Mouse (Mus musculus) embryonic facial prominence, embryonic 12.5 days (tissue): ENCODE measurements at regions not wholly inside any gene's neighbourhood (a gene's known extent, or its start where the extent isn't known, plus 50 kb on each side); places are given as distances from the start of the nearest gene placed in this dataset.

Experiments used
- ATAC-seq: fragments of 200-750 bp; cut with Nextera tagmentation; 2 replicates; pipeline ENCODE4 v1.8.0; 2017; ENCODE audit not compliant: insufficient number of reproducible peaks, insufficient read depth, low FRiP score, low TSS enrichment
- H3K27ac ChIP-seq: fragments of 300-500 bp; sonication (generic); 2 replicates; pipeline ENCODE4 v1.5.1; 2016; ENCODE audit warnings: mild to moderate bottlenecking
- H3K27me3 ChIP-seq: fragments of 300-500 bp; sonication (generic); 2 replicates; pipeline ENCODE4 v1.6.1; 2016; ENCODE audit warnings: mild to moderate bottlenecking, moderate library complexity
- H3K36me3 ChIP-seq: fragments of 300-500 bp; sonication (generic); 2 replicates; pipeline ENCODE4 v1.6.1; 2016; ENCODE audit warnings: mild to moderate bottlenecking
- H3K4me1 ChIP-seq: fragments of 300-500 bp; sonication (generic); 2 replicates; pipeline ENCODE4 v1.6.1; 2016
- H3K4me2 ChIP-seq: fragments of 300-500 bp; sonication (generic); replicated peaks from 2 replicates; pipeline ENCODE4 v1.6.1; 2016; ENCODE audit warnings: mild to moderate bottlenecking, moderate library complexity
- H3K4me3 ChIP-seq: fragments of 300-500 bp; sonication (generic); 2 replicates; pipeline ENCODE4 v1.5.1; 2016; ENCODE audit warnings: mild to moderate bottlenecking
- H3K9ac ChIP-seq: fragments of 300-500 bp; sonication (generic); 2 replicates; pipeline ENCODE4 v1.6.1; 2016; ENCODE audit warnings: mild to moderate bottlenecking, moderate library complexity
- H3K9me3 ChIP-seq: fragments of 300-500 bp; sonication (generic); 2 replicates; pipeline ENCODE4 v1.6.1; 2016; ENCODE audit warnings: mild to moderate bottlenecking, moderate library complexity
- WGBS: fragments of 180-500 bp; shearing (Covaris S2); methylation state at CpG from one replicate; pipeline ENCODE4 v1.1.7; 2016; 5-methylcytosine and 5-hydroxymethylcytosine counted together

GRCm38 (mm10) chr10:9531931-9532330 lies 143.1 kb downstream of the Samd5 start:
- Histone ChIP-seq H3K27me3 (no peaks in the 10 kb centered on the region), H3K9me3 (no peaks in the 10 kb centered on the region), H3K36me3 (no peaks in the 10 kb centered on the region), H3K27ac (no peak overlapping the region), H3K4me1 (peaks cover 7% of the 10 kb centered on the region; the same call in 1 of the 2 replicates), H3K4me3 (no peak overlapping the region), H3K9ac (no peak overlapping the region), H3K4me2 (no peak overlapping the region)
- WGBS = 45% methylated on average over 5 of the region's 5 CpGs
- ATAC-seq = no peak

GRCm38 (mm10) chr10:9529408-9529807 lies 145.6 kb downstream of the Samd5 start:
- 52% methylated on average over 7 of the region's 7 CpGs for WGBS
- Histone ChIP-seq H3K4me1 (peaks cover 4% of the 10 kb centered on the region; the same call in 1 of the 2 replicates), H3K4me3 (no peak overlapping the region), H3K4me2 (no peak overlapping the region), H3K27me3 (no peaks in the 10 kb centered on the region), H3K9ac (no peak overlapping the region), H3K36me3 (no peaks in the 10 kb centered on the region), H3K9me3 (no peaks in the 10 kb centered on the region), H3K27ac (no peak overlapping the region)
- ATAC-seq = no peak

GRCm38 (mm10) chr10:9528066-9528465 lies 146.9 kb downstream of the Samd5 start:
- H3K4me1 ChIP-seq = no peaks in the 10 kb centered on the region
- no peaks in the 10 kb centered on the region for H3K36me3 ChIP-seq
- ATAC-seq = no peak
- no peaks in the 10 kb centered on the region for H3K9me3 ChIP-seq
- no peak overlapping the region for H3K9ac ChIP-seq
- H3K4me2 ChIP-seq = no peak overlapping the region
- no peaks in the 10 kb centered on the region for H3K27me3 ChIP-seq
- 72% methylated on average over 4 of the region's 4 CpGs for WGBS
- H3K27ac ChIP-seq = no peak overlapping the region
- H3K4me3 ChIP-seq = no peak overlapping the region

- WGBS = 49% methylated on average over 12 of the region's 12 CpGs
- Histone ChIP-seq H3K9ac (no peak overlapping the region), H3K27ac (no peak overlapping the region), H3K9me3 (no peaks in the 10 kb centered on the region), H3K27me3 (no peaks in the 10 kb centered on the region), H3K4me3 (no peak overlapping the region), H3K4me2 (no peak overlapping the region), H3K36me3 (no peaks in the 10 kb centered on the region), H3K4me1 (no peaks in the 10 kb centered on the region)
- ATAC-seq = no peak
These were observed 165.1 kb downstream of the Samd5 start for GRCm38 (mm10) chr10:9509764-9510390.

- WGBS = 73% methylated on average over 17 of the region's 17 CpGs
- H3K4me3 ChIP-seq = no peak overlapping the region
- no peak for ATAC-seq
- H3K9ac ChIP-seq = no peak overlapping the region
- no peaks in the 10 kb centered on the region for H3K36me3 ChIP-seq
- H3K27me3 ChIP-seq = no peaks in the 10 kb centered on the region
- no peaks in the 10 kb centered on the region for H3K4me1 ChIP-seq
- no peak overlapping the region for H3K4me2 ChIP-seq
- H3K9me3 ChIP-seq = no peaks in the 10 kb centered on the region
- no peak overlapping the region for H3K27ac ChIP-seq
These were observed 165.8 kb downstream of the Samd5 start for GRCm38 (mm10) chr10:9509092-9509671.

- no peaks in the 10 kb centered on the region; the same call in 1 of the 2 replicates for H3K4me1 ChIP-seq
- no peaks in the 10 kb centered on the region for H3K36me3 ChIP-seq
- H3K9me3 ChIP-seq = no peaks in the 10 kb centered on the region
- WGBS = 55% methylated on average over 11 of the region's 11 CpGs
- H3K9ac ChIP-seq = no peak overlapping the region
- H3K27me3 ChIP-seq = no peaks in the 10 kb centered on the region
- H3K4me2 ChIP-seq = no peak overlapping the region
- H3K4me3 ChIP-seq = no peak overlapping the region
- H3K27ac ChIP-seq = no peak overlapping the region
- no peak for ATAC-seq
These were observed 171.2 kb downstream of the Samd5 start for GRCm38 (mm10) chr10:9503569-9504493.

- H3K9ac ChIP-seq = no peak overlapping the region
- no peaks in the 10 kb centered on the region for H3K9me3 ChIP-seq
- ATAC-seq = no peak
- 75% methylated on average over 3 of the region's 3 CpGs for WGBS
- no peaks in the 10 kb centered on the region for H3K36me3 ChIP-seq
- H3K4me3 ChIP-seq = no peak overlapping the region
- no peaks in the 10 kb centered on the region for H3K27me3 ChIP-seq
- H3K4me1 ChIP-seq = no peaks in the 10 kb centered on the region; the same call in 1 of the 2 replicates
- no peak overlapping the region for H3K27ac ChIP-seq
- H3K4me2 ChIP-seq = no peak overlapping the region
These were observed 176.5 kb downstream of the Samd5 start for GRCm38 (mm10) chr10:9498550-9498949.

GRCm38 (mm10) chr10:9497021-9497420 lies 178.0 kb downstream of the Samd5 start:
- 95% methylated on average over 1 of the region's 1 CpGs for WGBS
- ATAC-seq = no peak
- Histone ChIP-seq H3K36me3 (no peaks in the 10 kb centered on the region), H3K9me3 (no peaks in the 10 kb centered on the region), H3K4me3 (no peak overlapping the region), H3K4me1 (no peaks in the 10 kb centered on the region), H3K27ac (no peak overlapping the region), H3K27me3 (no peaks in the 10 kb centered on the region), H3K4me2 (no peak overlapping the region), H3K9ac (no peak overlapping the region)

GRCm38 (mm10) chr10:9495143-9495651 lies 179.8 kb downstream of the Samd5 start:
- no peak for ATAC-seq
- no peak overlapping the region for H3K27ac ChIP-seq
- no peak overlapping the region for H3K9ac ChIP-seq
- no peaks in the 10 kb centered on the region for H3K36me3 ChIP-seq
- 24% methylated on average over 6 of the region's 6 CpGs for WGBS
- H3K4me1 ChIP-seq = no peaks in the 10 kb centered on the region
- no peak overlapping the region for H3K4me3 ChIP-seq
- no peak overlapping the region for H3K4me2 ChIP-seq
- H3K9me3 ChIP-seq = no peaks in the 10 kb centered on the region
- no peaks in the 10 kb centered on the region for H3K27me3 ChIP-seq

GRCm38 (mm10) chr10:9490416-9490815 lies 184.6 kb downstream of the Samd5 start:
- Histone ChIP-seq H3K4me1 (no peaks in the 10 kb centered on the region), H3K27ac (no peak overlapping the region), H3K9me3 (no peaks in the 10 kb centered on the region), H3K36me3 (no peaks in the 10 kb centered on the region), H3K4me2 (no peak overlapping the region), H3K9ac (no peak overlapping the region), H3K27me3 (no peaks in the 10 kb centered on the region), H3K4me3 (no peak overlapping the region)
- 80% methylated on average over 2 of the region's 2 CpGs for WGBS
- ATAC-seq = no peak

GRCm38 (mm10) chr10:9462361-9462760 lies 212.6 kb downstream of the Samd5 start:
- no peak overlapping the region for H3K4me3 ChIP-seq
- no peak overlapping the region for H3K27ac ChIP-seq
- H3K4me1 ChIP-seq = no peaks in the 10 kb centered on the region
- no peaks in the 10 kb centered on the region for H3K27me3 ChIP-seq
- H3K4me2 ChIP-seq = no peak overlapping the region
- no peaks in the 10 kb centered on the region for H3K36me3 ChIP-seq
- 78% methylated on average over 6 of the region's 6 CpGs for WGBS
- H3K9me3 ChIP-seq = no peaks in the 10 kb centered on the region
- H3K9ac ChIP-seq = no peak overlapping the region
- ATAC-seq = no peak
